ENCODE assay signal across 8 mouse cellular contexts in genomic region chr7:118929601-118930311, GRCm38 (mm10).
A peak's percentile ranks its signal among the peaks of the same experiment; 100 is the strongest.
DNase-seq lines count a peak whose midpoint lies in the region; ATAC-seq and TF ChIP-seq lines count a peak whose summit lies in the region.

No protein-coding gene starts in this region.

- no peak for ATAC-seq in hindbrain, postnatal 0 days
- ATAC-seq in hindbrain, embryonic 11.5 days (ENCODE audit: low FRiP score), result no peak
- peak; percentile 39; the same call in 1 of the 2 replicates for ATAC-seq in embryonic facial prominence, embryonic 13.5 days (ENCODE audit: insufficient number of reproducible peaks, insufficient read depth, low FRiP score, low TSS enrichment, low read depth)
- peak; percentile 55 for ATAC-seq in lung, embryonic 15.5 days (ENCODE audit: borderline replicate concordance, extremely low read depth, low FRiP score, low TSS enrichment)

- peak; percentile 23 for DNase-seq in hindbrain, postnatal 0 days (ENCODE audit: low spot score)
- no peak for DNase-seq in hindbrain, embryonic 11.5 days (ENCODE audit: low spot score)
- peak; percentile 41 for DNase-seq in R1 (ENCODE audit: low read depth, low spot score)
- peak; percentile 56 to 57 for DNase-seq in heart, postnatal 14 days
- peak; percentile 55 to 66 for DNase-seq in urinary bladder, postnatal 36 days (ENCODE audit: low spot score in 2 of 2)
- no peak for DNase-seq in retina, embryonic 14.5 days (ENCODE audit: low spot score)

- no peaks in the 10 kb centered on the region for H3K27me3 ChIP-seq in hindbrain, postnatal 0 days (ENCODE audit: insufficient read depth, low read length)
- H3K27me3 ChIP-seq in hindbrain, embryonic 11.5 days (ENCODE audit: control insufficient read depth, insufficient read depth, low read length), result no peaks in the 10 kb centered on the region
- H3K27me3 ChIP-seq in embryonic facial prominence, embryonic 13.5 days, result no peaks in the 10 kb centered on the region
- H3K27me3 ChIP-seq in lung, embryonic 15.5 days, result no peaks in the 10 kb centered on the region

- 38% methylated on average over 16 of the region's 16 CpGs for WGBS in hindbrain, postnatal 0 days
- WGBS in hindbrain, embryonic 11.5 days, result 41% methylated on average over 16 of the region's 16 CpGs
- WGBS in embryonic facial prominence, embryonic 13.5 days, result 26% methylated on average over 16 of the region's 16 CpGs
- WGBS in lung, embryonic 15.5 days, result 8% methylated on average over 16 of the region's 16 CpGs

- peak overlapping the region; percentile 11; the same call in 1 of the 2 replicates for H3K27ac ChIP-seq in hindbrain, postnatal 0 days
- no peak overlapping the region for H3K27ac ChIP-seq in hindbrain, embryonic 11.5 days (ENCODE audit: low read depth, low read length)
- no peak overlapping the region for H3K27ac ChIP-seq in embryonic facial prominence, embryonic 13.5 days
- H3K27ac ChIP-seq in lung, embryonic 15.5 days, result peak overlapping the region; percentile 54

- H3K9ac ChIP-seq in hindbrain, postnatal 0 days (replicated peaks; ENCODE audit: low read length), result no peak overlapping the region
- no peak overlapping the region for H3K9ac ChIP-seq in hindbrain, embryonic 11.5 days (ENCODE audit: low read depth, low read length)
- H3K9ac ChIP-seq in embryonic facial prominence, embryonic 13.5 days, result no peak overlapping the region
- no peak overlapping the region for H3K9ac ChIP-seq in lung, embryonic 15.5 days

- no peak overlapping the region for H3K4me3 ChIP-seq in hindbrain, postnatal 0 days (ENCODE audit: low read length)
- no peak overlapping the region for H3K4me3 ChIP-seq in hindbrain, embryonic 11.5 days (ENCODE audit: low read depth, low read length)
- H3K4me3 ChIP-seq in embryonic facial prominence, embryonic 13.5 days, result no peak overlapping the region
- H3K4me3 ChIP-seq in lung, embryonic 15.5 days, result no peak overlapping the region

- H3K36me3 ChIP-seq in hindbrain, postnatal 0 days (ENCODE audit: insufficient read depth, low read length), result no peaks in the 10 kb centered on the region
- no peaks in the 10 kb centered on the region for H3K36me3 ChIP-seq in hindbrain, embryonic 11.5 days (ENCODE audit: control insufficient read depth, insufficient read depth, low read length)
- no peaks in the 10 kb centered on the region for H3K36me3 ChIP-seq in embryonic facial prominence, embryonic 13.5 days
- no peaks in the 10 kb centered on the region for H3K36me3 ChIP-seq in lung, embryonic 15.5 days

- intact Hi-C loops in heart, postnatal 14 days (cut with DNase I), result loop anchor here (5.0 kb wide), 1 partner anchor 72 kb away; the partner anchor contains the start of genes Iqck and Knop1

- no peaks in the 10 kb centered on the region for H3K9me3 ChIP-seq in hindbrain, postnatal 0 days (ENCODE audit: low read length)
- no peaks in the 10 kb centered on the region for H3K9me3 ChIP-seq in hindbrain, embryonic 11.5 days (ENCODE audit: control insufficient read depth, low read length)
- H3K9me3 ChIP-seq in embryonic facial prominence, embryonic 13.5 days, result no peaks in the 10 kb centered on the region
- H3K9me3 ChIP-seq in lung, embryonic 15.5 days, result no peaks in the 10 kb centered on the region

- TF ChIP-seq CTCF in hindbrain, postnatal 0 days (IDR thresholded peaks at IDR 0.05; ENCODE audit: low read depth), result no peak

- H3K4me2 ChIP-seq in hindbrain, postnatal 0 days (ENCODE audit: low read depth, low read length), result no peak overlapping the region
- H3K4me2 ChIP-seq in hindbrain, embryonic 11.5 days (replicated peaks; ENCODE audit: low read depth, low read length), result no peak overlapping the region
- 0 out of 2 replicates have a peak overlapping the region, but pooled peaks have one; percentile 7 for H3K4me2 ChIP-seq in embryonic facial prominence, embryonic 13.5 days
- peak overlapping the region; percentile 41 for H3K4me2 ChIP-seq in lung, embryonic 15.5 days

- 0 out of 2 replicates have a peak, but pooled peaks cover 8% of the 10 kb centered on the region for H3K4me1 ChIP-seq in hindbrain, postnatal 0 days (ENCODE audit: insufficient read depth, low read length)
- H3K4me1 ChIP-seq in hindbrain, embryonic 11.5 days (replicated peaks; ENCODE audit: control insufficient read depth, insufficient read depth, low read length), result no peaks in the 10 kb centered on the region
- H3K4me1 ChIP-seq in embryonic facial prominence, embryonic 13.5 days, result peaks cover 24% of the 10 kb centered on the region
- H3K4me1 ChIP-seq in lung, embryonic 15.5 days, result peaks cover 15% of the 10 kb centered on the region

Comparison
In these comparisons a context has a peak if more than half of its experiments do, and no peak if none do; other contexts are left out.
1. DNase-seq: peak in hindbrain, postnatal 0 days (single experiment), R1 (single experiment), heart, postnatal 14 days (2 of 2) and urinary bladder, postnatal 36 days (2 of 2); none in hindbrain, embryonic 11.5 days (single experiment) and retina, embryonic 14.5 days (single experiment).
2. H3K27ac ChIP-seq: peak in hindbrain, postnatal 0 days (single experiment) and lung, embryonic 15.5 days (single experiment); none in hindbrain, embryonic 11.5 days (single experiment) and embryonic facial prominence, embryonic 13.5 days (single experiment).
3. ATAC-seq: peak in embryonic facial prominence, embryonic 13.5 days (single experiment) and lung, embryonic 15.5 days (single experiment); none in hindbrain, postnatal 0 days (single experiment) and hindbrain, embryonic 11.5 days (single experiment).
4. H3K4me2 ChIP-seq: peak in embryonic facial prominence, embryonic 13.5 days (single experiment) and lung, embryonic 15.5 days (single experiment); none in hindbrain, postnatal 0 days (single experiment) and hindbrain, embryonic 11.5 days (single experiment).